22 mouse cellular contexts compared by ENCODE assay signal in the genomic region with DNA sequence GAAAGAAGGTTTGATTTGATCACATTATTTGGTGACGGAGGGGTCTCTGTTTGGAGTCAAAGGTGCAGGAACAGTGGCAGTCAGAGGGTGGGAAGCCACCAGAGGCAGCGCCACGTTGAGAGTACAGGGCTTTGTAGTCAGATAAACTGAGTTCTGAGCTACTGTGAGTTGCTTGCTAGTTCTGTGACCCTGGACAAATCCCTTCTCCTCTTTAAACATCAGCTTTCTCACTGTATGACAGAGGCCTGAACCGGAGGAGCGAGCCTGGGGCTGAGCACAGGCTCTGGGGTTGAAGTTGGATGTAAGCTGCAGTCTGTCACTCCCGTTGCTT.
DNase-seq lines count a peak whose midpoint lies in the region; ATAC-seq and TF ChIP-seq lines count a peak whose summit lies in the region.
"Had no signal": no experiment of that assay in that cellular context is flagged by ENCODE, and none has a peak within 500 bp of the region (broad histone marks: within the 10 kb centered on the region; RNA-seq: fewer than 3 reads in every experiment).

No protein-coding gene starts in this region.

- no peak for TF ChIP-seq CTCF in ES-Bruce4 (IDR thresholded peaks at IDR 0.05; ENCODE audit: low read depth, low read length)
- no peak for TF ChIP-seq CTCF in forebrain, postnatal 0 days (IDR thresholded peaks at IDR 0.05; ENCODE audit: low read depth)

- H3K9me3 ChIP-seq in ES-Bruce4 (replicated peaks; ENCODE audit: control insufficient read depth, insufficient read depth, low read length, poor library complexity, severe bottlenecking): no peaks in the 10 kb centered on the region
- H3K9me3 ChIP-seq in forebrain, embryonic 13.5 days (replicated peaks): no peaks in the 10 kb centered on the region
- no peaks in the 10 kb centered on the region for H3K9me3 ChIP-seq in forebrain, postnatal 0 days (ENCODE audit: low read length)
- H3K9me3 ChIP-seq: embryonic facial prominence, embryonic 10.5 days; heart, embryonic 10.5 days; heart, embryonic 15.5 days; hindbrain, embryonic 13.5 days had no signal

- peaks cover 6% of the 10 kb centered on the region for H3K4me1 ChIP-seq in ES-Bruce4 (ENCODE audit: control insufficient read depth, insufficient read depth, low read length)
- peaks cover 24% of the 10 kb centered on the region for H3K4me1 ChIP-seq in forebrain, embryonic 13.5 days
- H3K4me1 ChIP-seq in forebrain, postnatal 0 days (ENCODE audit: insufficient read depth): no peaks in the 10 kb centered on the region
- H3K4me1 ChIP-seq: heart, embryonic 10.5 days; heart, embryonic 15.5 days had no signal

- TF ChIP-seq POLR2A in ES-Bruce4 (IDR thresholded peaks at IDR 0.05; ENCODE audit: insufficient read depth, low read length): no peak

- peak; percentile 57; the same call in 1 of the 2 replicates for ATAC-seq in forebrain, embryonic 13.5 days
- ATAC-seq in forebrain, postnatal 0 days: peak; percentile 56; the same call in 1 of the 2 replicates
- no peak for ATAC-seq in frontal cortex, adult (ENCODE audit: low TSS enrichment)
- ATAC-seq: activated CD4-positive, CD25-positive, alpha-beta regulatory T cell, adult 4 months; hindbrain, postnatal 0 days; Patski had no signal

- H3K9ac ChIP-seq in ES-Bruce4 (ENCODE audit: low read depth, poor library complexity, severe bottlenecking): 0 out of 2 replicates have a peak overlapping the region, but pooled peaks have one; percentile 21
- no peak overlapping the region for H3K9ac ChIP-seq in forebrain, embryonic 13.5 days
- no peak overlapping the region for H3K9ac ChIP-seq in forebrain, postnatal 0 days
- H3K9ac ChIP-seq: heart, embryonic 15.5 days; hindbrain, embryonic 13.5 days had no signal

- H3K36me3 ChIP-seq in ES-Bruce4 (ENCODE audit: control insufficient read depth, insufficient read depth, low read length, poor library complexity, severe bottlenecking): no peaks in the 10 kb centered on the region
- no peaks in the 10 kb centered on the region for H3K36me3 ChIP-seq in forebrain, embryonic 13.5 days (ENCODE audit: poor library complexity, severe bottlenecking)
- no peaks in the 10 kb centered on the region for H3K36me3 ChIP-seq in forebrain, postnatal 0 days (ENCODE audit: insufficient read depth)
- H3K36me3 ChIP-seq: embryonic facial prominence, embryonic 10.5 days; heart, embryonic 10.5 days; heart, embryonic 15.5 days; hindbrain, embryonic 13.5 days had no signal

- no peak overlapping the region for H3K27ac ChIP-seq in ES-Bruce4 (ENCODE audit: insufficient read depth, low read length)
- H3K27ac ChIP-seq in forebrain, embryonic 13.5 days: peak overlapping the region; percentile 72
- H3K27ac ChIP-seq in forebrain, postnatal 0 days (ENCODE audit: low read depth, low read length): no peak overlapping the region
- H3K27ac ChIP-seq: embryonic facial prominence, embryonic 10.5 days; gastrocnemius, adult 2 months; heart, embryonic 10.5 days; heart, embryonic 15.5 days; hindbrain, embryonic 13.5 days; hindbrain, postnatal 0 days had no signal

- WGBS in forebrain, embryonic 13.5 days: 16% methylated on average over 6 of the region's 6 CpGs
- WGBS in forebrain, postnatal 0 days: 16% methylated on average over 6 of the region's 6 CpGs

- peak; percentile 60 for DNase-seq in heart, adult 11 months
- DNase-seq in heart, adult 8-10 months (ENCODE audit: low spot score): no peak
- no peak for DNase-seq in forebrain, postnatal 0 days
- DNase-seq in spleen, postnatal 10 days (ENCODE audit: low spot score in 2 of 2): no peak
- DNase-seq in cerebellum, adult 9-11 months: no peak
- DNase-seq: adrenal gland, postnatal 14 days; B cell, adult 2 months; cerebellum, adult 18-20 months; cerebellum, postnatal 10 days; gastrocnemius, adult 2 months; gastrocnemius, postnatal 25 days; heart, postnatal 14 days had no signal

- no peak for TF ChIP-seq EP300 in ES-Bruce4 (IDR thresholded peaks at IDR 0.05; ENCODE audit: insufficient read depth, low read depth, low read length)

- no peak overlapping the region for H3K4me3 ChIP-seq in ES-Bruce4 (ENCODE audit: low read depth, low read length)
- H3K4me3 ChIP-seq in forebrain, embryonic 13.5 days: no peak overlapping the region
- no peak overlapping the region for H3K4me3 ChIP-seq in forebrain, postnatal 0 days (ENCODE audit: low read depth, low read length)
- H3K4me3 ChIP-seq: embryonic facial prominence, embryonic 10.5 days; gastrocnemius, adult 2 months; heart, embryonic 10.5 days; heart, embryonic 15.5 days; hindbrain, embryonic 13.5 days had no signal

- no peaks in the 10 kb centered on the region for H3K27me3 ChIP-seq in ES-Bruce4 (ENCODE audit: control insufficient read depth, insufficient read depth, low read length, poor library complexity, severe bottlenecking)
- H3K27me3 ChIP-seq in forebrain, embryonic 13.5 days: 0 out of 2 replicates have a peak, but pooled peaks cover 8% of the 10 kb centered on the region
- no peaks in the 10 kb centered on the region for H3K27me3 ChIP-seq in forebrain, postnatal 0 days (ENCODE audit: insufficient read depth, low read length)

- peak overlapping the region; percentile 6; the same call in 1 of the 2 replicates for H3K4me2 ChIP-seq in forebrain, embryonic 13.5 days
- H3K4me2 ChIP-seq in forebrain, postnatal 0 days (ENCODE audit: low read depth): no peak overlapping the region
- H3K4me2 ChIP-seq: heart, embryonic 15.5 days; hindbrain, embryonic 13.5 days had no signal
